Mouse (Mus musculus): Measurements from ENCODE around the gene Ptpn5.

The Ptpn5 gene

DNA sequence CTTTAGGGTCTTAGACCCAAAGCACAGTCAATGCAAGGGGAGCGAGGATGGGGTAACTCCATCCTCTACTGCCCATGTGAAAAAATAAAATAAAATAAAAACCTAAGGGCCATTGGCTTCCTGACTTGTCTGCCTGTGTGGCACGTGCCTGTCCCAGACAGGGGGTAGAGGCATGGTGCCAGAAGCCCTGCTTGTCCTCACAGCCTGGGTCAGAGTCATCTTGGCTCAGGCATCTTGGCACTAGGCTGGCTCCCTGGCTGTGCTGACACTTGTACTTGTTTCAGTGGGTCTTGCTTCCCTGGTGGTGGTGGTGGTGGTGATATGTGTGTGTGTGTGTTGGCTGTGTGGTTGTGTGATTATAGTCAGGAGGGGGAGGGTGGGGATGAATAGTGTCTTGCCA is 78.8 kb downstream of the Ptpn5 start:
- DNase-seq = peak; percentile 73 to 87

DNA sequence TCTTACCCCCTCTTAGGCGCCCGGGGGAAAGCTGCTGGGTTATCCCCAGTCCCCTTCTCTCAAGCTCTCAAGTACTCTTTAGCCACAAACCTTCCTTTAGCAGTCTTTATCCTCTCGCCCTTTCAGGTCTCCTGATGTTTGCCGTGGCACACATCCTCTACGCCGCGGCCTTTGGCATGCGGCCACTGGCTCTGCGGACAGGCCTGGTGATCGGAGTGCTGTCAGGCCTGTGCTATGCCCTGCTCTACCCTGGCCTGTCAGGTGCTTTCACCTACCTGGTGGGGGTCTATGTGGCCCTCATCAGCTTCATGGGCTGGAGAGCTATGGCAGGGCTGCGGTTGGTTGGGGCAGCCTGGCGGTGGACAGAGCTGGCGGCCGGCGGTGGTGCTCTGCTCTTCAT is 80.2 kb downstream of the Ptpn5 start:
- peak; percentile 46 to 49 for DNase-seq

DNA sequence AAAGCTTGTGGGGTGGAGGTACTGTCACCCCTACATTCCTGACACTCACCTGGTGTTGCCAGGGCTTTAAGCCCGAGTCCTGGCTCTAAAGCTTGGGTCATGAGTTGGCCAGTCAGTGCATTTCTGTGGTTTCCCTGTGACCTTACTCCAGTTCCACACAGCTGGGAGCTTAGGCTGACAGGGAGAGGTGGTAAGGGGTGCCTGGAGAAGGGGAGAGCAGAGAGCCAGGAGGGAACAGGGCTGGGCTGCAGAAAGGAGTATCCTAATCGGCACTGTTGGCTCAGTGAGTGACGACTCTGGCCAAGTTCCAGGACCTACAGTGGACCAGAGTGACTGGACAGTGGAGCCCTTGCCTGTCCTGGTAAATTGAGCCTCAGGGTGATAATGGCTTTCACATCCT is 81.2 kb downstream of the Ptpn5 start:
- peak; percentile 69 to 72 for DNase-seq

DNA sequence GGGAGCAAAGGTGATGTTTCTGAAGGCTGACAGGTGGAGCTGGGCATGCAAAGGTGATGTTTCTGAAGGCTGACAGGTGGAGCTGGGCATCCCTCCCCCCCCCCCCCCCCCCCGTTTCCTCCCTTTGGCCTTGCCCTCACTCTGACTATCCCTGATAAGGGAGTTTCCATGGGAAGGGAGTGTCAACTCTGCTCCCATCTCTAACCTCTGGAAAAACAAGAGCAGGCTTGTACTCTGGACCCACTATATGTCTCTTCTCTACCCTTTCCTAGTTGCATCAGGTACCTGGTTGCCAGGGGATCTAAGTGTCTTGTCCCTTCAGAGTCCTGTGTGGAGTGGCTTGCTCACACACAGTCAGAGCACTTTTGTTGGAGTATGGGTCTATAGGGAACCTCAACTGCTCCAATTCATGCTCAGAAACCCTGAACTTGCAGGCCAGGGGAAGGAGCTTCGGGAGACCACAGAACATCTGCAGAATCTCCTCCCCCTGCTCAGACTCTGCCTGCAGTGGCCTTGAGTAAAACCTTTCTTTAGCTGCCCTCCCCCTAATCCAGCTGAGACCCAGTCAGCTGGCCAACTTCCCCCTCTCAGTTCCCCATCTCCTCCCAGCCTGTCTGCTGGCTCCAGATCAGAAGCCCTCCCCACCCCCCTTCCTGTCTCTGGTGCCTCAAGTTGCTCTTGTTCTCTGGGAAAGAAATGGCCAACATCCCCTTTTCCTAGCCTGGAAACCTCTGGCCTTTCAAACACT is 81.9 kb downstream of the Ptpn5 start:
- peak; percentile 63 to 78 for DNase-seq

DNA sequence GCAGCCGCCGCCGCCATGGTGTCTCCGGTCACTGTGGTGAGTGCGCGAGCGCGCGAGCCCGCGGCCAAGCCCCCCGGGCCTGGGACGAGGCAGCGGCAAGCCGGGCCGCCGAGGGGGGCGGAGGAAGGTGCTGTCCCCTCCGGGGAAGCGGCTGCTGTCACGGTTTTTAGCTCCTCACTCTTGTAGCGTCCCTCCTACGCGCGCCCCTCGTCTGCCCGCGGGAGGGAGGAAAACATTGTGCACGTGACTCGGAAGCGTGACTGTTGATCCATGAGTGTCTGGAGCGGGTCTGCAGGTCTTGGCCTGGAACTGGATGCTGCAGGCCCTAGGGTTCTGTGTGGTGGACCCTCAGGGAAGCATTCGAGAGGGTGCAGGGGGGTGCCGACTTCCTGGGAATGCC is 82.7 kb downstream of the Ptpn5 start:
- peak in 1 of 2 experiments; percentile 73 for DNase-seq

GRCm38 (mm10) chr7:47050366-47050765 is 83.1 kb downstream of the Ptpn5 start, which contains the start of gene Tmem86a:
Gene Tmem86a, plus strand, starts transcription at chr7:47050601.
- DNase-seq = peak; percentile 98

DNA sequence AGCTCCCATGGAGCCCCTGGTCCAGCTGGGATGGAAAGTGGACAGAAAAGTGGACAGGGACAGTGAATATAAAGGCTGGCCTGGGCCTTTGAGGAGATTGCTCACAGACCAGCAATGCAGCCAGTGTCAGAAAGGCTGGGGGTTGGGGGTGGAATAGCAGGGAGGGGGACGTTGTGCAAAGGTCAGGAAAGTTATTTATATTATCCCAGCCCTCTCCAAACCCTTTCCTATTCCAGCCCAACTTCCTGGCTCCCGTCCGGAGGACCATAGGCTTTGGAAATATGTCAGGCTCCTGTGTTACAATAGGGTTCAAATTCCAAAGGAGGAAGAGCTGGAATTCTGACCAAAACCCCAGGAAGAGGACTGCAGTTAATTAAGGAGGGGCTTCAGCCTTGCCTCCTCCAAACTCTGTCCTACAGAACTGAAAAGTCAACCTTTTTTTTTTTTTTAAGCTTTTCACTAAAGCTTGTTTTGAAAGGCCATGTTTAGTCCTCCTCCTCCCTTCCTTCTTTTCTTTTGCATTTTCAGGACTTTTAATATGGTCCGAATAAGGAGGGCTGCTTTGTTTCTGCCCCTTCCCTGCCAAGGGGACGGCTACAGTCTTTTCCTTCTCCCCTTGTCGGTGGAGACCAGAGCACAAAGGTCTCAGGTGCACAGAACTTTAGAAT is 90.5 kb downstream of the Ptpn5 start:
- no peak for DNase-seq

- no peak for DNase-seq
These were observed 91.4 kb downstream of the Ptpn5 start for GRCm38 (mm10) chr7:47042121-47042520.

DNA sequence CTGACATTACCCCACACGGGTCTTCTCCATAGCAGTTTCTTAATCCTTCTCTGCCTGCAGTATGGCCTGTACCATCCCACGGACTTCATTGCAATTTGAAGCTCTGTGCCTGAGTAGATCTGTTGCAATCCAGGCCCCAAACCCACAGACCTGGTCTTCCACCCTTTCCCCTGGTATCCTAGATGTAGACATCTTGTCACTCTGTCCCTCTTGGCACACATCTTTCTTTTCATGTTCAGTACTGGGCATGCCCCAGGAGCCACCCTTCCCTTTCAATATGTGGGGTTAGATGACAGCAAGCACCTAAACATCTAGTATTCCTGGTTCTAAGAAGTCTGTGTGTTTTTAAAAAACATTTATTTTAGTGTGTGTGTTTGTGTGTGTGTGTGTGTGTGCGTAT is 91.8 kb downstream of the Ptpn5 start:
- DNase-seq = no peak

DNA sequence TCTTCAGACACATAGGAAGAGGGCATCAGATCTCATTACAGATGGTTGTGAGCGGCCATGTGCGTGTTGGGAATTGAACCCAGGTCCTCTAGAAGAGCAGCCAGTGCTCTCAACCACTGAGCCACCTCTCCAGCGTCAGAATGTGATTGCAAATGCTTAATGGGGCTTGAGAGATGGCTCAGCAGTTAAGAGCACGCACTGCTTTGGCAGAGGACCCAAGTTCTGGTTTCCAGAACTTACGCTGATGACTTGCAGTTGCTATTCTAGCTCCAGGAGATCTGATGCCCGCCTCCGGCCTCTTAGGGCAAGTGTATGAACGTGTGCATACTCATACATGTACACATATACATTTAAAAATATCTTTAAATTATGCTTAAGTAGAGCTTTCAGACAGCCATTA is 98.1 kb downstream of the Ptpn5 start:
- no peak for DNase-seq

- DNase-seq = no peak
These were observed 98.6 kb downstream of the Ptpn5 start for GRCm38 (mm10) chr7:47034785-47035384.

DNA sequence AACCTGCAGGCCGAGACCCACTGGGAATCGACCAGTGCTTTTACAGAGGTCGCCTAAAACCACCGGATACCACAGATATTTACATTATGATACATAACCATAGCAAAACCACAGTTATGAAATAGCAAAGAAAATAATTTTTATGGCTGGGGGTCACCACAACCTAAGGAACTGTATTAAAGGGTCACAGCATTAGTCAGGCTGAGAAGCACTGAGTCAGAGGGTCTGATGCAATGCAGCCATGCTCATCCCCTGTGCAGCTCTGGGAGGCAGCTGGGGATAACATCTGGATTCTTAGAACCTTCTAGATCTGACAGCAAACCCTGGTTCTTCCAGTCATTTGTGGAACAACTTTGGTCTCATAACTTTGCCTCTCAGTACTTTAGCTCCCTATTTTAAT is 102.1 kb downstream of the Ptpn5 start:
- DNase-seq = no peak

GRCm38 (mm10) chr7:47030517-47031193 is 102.8 kb downstream of the Ptpn5 start:
- DNase-seq = no peak

Measured in cerebellum, postnatal 10 days (tissue).